Mouse (Mus musculus): Measurements from ENCODE around the gene Bri3bp. TPM values are rescaled to one million over a fixed set of nuclear protein-coding genes. Genes with fewer than 3 reads are reported as not detected.
"Not testable (repeated sequence)": the region's sequence is repeated elsewhere in the genome, so short reads cannot be mapped to it uniquely, and the experiment has no call there.

The Bri3bp gene
- total RNA-seq, 2 experiments from 2014 or later, result 81.1 to 88.2 TPM

GRCm38 (mm10) chr5:125407910-125408575, 33.3 kb upstream of the Bri3bp start:
- no peak for DNase-seq
- intact Hi-C loops (cut with DNase I), result no loop called here

DNA sequence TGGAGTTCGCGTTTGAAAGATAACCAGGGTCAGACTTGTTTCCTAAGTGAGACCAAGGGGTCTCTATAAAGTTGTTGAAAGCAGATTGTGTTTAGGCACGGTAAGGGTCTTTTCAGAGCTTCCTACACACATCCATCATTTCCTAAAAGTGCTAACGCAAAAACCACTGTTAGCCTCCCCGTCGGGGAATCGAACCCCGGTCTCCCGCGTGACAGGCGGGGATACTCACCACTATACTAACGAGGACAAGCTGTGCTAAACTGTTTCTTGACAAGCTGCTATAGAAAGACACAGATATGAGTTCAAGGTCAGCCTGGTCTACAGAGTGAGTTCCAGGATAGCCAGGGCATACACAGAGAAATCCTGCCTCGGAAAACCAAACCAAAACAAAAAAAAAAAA, 32.5 kb upstream of the Bri3bp start:
- DNase-seq, result peak; percentile 84
- intact Hi-C loops (cut with DNase I), result no loop called here

DNA sequence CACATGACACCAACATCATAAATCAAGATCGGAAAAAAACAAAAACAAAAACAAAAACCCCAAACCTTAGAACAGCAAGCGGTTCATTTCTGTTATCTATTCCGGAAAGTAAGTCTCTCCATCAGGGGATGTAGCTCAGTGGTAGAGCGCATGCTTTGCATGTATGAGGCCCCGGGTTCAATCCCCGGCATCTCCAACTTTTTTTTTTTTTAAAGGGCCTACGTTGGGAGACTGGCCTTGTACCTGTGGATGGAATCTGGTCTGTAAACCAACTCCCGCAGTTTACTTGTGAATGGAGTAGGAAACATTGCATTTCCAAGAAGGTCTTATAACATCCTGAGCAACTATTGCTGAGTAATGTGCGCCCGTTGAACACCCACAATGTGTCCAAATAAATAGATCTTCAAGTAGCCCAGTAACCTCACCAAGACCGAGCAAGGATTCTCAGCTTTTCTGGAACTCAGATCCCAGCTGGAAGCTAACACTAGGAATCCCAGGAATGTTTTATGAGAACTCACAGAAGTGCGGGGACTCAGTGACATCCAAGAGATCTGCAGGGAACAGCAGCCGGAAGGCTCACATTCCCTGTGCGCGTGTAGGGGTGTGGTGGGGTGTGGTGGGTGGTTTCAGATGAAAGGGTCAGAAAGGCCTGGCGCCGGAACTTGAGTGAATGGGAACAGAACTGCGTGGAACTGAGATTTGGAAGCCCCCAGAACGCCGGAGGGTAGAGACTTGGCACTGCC, 31.8 kb upstream of the Bri3bp start:
- DNase-seq, result no peak
- intact Hi-C loops (cut with DNase I), result no loop called here

DNA sequence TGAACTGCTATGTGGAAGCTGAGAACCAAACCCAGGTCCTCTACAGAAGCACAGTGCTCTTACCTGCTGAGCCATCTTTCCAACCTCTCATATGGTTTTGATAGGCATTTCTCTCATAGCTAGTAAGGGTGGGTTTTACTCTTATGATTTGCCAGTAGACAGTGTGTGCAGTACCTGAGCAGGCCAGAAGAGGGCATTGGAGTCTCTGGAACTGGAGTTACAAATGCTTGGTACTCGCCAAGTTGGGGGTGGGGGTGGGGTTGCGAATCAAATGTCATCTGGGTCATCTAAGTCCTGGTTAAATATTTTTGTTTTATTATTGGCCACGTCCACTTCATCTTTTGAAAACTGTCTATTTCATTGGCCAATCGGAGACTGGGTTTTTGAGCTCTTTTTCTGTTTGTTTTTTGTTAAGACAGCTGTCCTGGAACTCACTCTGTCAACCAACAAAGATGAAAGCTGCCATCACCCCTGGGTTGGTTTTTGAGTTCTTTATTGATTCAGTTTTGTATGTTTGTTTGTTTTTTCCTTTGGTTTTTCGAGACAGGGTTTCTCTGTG, 29.3 kb upstream of the Bri3bp start:
- DNase-seq, result peak; percentile 82
- intact Hi-C loops (cut with DNase I), result no loop called here

DNA sequence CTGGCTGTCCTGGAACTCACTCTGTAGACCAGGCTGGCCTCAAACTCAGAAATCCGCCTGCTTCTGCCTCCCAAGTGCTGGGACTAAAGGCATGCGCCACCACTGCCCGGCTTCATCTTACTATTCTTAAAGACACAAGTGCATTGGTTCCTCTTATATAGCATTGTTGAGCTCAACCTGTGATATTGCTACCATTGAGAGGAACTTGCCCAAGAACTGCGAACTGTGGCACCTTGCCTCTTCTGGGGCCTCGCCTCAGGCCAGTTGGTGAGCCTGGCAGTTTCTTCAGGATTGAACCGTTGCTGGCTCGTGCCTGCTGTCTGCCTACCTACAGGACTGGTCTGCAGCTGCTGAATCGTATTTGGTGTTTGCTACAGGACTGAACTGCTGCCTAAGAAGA, 28.8 kb upstream of the Bri3bp start:
- intact Hi-C loops (cut with DNase I); DNase-seq: not testable (repeated sequence)

GRCm38 (mm10) chr5:125413763-125414162, 27.6 kb upstream of the Bri3bp start:
- intact Hi-C loops (cut with DNase I), result no loop called here
- DNase-seq, result no peak

GRCm38 (mm10) chr5:125416183-125416582, 25.2 kb upstream of the Bri3bp start:
- intact Hi-C loops (cut with DNase I), result no loop called here
- no peak for DNase-seq

DNA sequence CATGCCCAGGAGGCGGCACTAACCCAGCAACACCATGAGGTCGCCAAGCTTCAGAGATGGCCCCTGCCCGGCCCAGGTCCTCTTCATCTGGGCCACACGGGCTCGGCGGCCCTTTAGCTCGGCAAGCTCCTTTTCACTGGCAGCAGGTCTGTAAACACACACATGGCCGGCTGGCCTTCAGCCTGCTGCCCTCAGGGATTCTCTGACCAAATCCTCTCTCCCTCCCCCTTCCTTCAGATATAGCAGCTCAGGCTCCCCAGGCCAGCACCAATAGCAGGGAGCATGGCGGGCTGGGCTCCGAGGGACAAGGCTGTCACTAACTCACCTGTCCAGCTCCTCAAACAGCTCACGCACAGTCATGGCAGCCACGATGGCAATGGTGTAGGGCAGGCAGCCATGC, 22.7 kb upstream of the Bri3bp start:
- peak; percentile 32 for DNase-seq
- intact Hi-C loops (cut with DNase I), result no loop called here

GRCm38 (mm10) chr5:125419124-125419523, 22.2 kb upstream of the Bri3bp start:
- intact Hi-C loops (cut with DNase I), result no loop called here
- DNase-seq, result no peak

DNA sequence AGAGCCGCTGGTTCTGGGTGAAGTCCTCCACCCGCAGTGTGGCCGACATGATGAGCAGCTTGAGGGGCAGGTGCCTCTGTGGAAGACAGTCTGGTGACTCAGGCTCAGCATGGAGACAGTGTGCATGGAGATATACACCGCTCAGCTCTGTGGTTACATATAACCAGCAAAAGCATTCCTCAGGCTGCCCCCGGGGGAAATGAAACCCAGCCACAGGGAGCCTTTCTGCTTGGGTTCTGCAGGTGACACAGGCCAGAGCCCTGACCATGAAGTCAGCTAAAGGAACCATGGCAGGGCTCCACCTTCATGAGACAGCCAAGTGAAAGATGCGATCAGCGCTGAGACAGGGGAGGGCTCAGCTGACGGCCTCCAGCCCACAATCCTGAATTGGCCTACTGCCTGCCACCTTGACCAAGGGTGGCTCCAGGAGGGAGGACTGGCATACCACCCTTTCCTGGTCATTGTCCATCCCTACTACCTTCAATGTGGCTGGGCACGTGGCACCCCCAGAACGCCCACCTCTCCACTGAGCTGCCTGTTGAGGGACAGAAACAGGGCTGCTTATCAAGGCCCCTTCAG, 15.6 kb upstream of the Bri3bp start:
- intact Hi-C loops (cut with DNase I), result no loop called here
- no peak for DNase-seq

DNA sequence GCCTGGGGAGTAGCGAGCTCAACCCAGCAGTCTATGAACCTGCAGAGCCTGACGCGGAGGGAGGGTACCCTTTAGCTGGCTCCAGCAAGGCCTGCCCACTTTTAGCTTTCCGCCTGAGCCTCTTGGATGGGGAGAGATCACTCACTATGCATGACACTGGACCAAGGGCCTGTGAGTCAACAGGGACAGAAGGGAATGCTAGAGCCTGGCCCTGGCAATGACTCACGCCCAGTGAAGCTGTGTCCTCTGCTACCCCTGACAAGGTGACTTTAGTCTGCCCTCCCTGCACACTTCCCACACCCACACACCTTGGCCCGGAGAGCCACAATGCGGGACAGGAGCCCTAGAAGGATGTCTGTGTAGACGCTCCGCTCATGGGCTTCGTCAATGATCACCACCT, 15.0 kb upstream of the Bri3bp start:
- intact Hi-C loops (cut with DNase I), result no loop called here
- no peak for DNase-seq

DNA sequence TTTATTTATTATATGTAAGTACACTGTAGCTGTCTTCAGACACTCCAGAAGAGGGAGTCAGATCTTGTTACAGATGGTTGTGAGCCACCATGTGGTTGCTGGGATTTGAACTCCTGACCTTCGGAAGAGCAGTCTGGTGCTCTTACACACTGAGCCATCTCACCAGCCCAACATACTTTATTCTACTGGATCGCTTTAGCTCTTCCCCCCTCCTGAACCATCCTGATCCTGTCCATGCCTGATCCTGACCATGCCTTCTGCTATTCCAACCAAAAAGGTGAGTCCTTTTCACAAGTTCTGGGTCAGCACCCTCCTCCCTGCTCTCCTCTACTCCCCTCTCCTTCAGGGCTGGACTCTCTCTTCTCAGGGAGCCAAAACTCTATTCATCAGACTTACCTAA, 9.0 kb upstream of the Bri3bp start:
- intact Hi-C loops (cut with DNase I); DNase-seq: not testable (repeated sequence)

GRCm38 (mm10) chr5:125433793-125434337, 7.5 kb upstream of the Bri3bp start, which contains the start of gene Dhx37:
Gene Dhx37 (minus strand): TSS chr5:125434121.
- intact Hi-C loops (cut with DNase I), result no loop called here

GRCm38 (mm10) chr5:125434347-125434746, 7.0 kb upstream of the Bri3bp start:
- intact Hi-C loops (cut with DNase I); DNase-seq: not testable (repeated sequence)

More at GRCm38 (mm10) chr5:125433793-125434337, 7.5 kb upstream of the Bri3bp start, which contains the start of gene Dhx37:
- peak; percentile 96 for DNase-seq

GRCm38 (mm10) chr5:125440583-125441233, 660 bp upstream of the Bri3bp start:
- DNase-seq, result no peak
- intact Hi-C loops (cut with DNase I), result no loop called here

DNA sequence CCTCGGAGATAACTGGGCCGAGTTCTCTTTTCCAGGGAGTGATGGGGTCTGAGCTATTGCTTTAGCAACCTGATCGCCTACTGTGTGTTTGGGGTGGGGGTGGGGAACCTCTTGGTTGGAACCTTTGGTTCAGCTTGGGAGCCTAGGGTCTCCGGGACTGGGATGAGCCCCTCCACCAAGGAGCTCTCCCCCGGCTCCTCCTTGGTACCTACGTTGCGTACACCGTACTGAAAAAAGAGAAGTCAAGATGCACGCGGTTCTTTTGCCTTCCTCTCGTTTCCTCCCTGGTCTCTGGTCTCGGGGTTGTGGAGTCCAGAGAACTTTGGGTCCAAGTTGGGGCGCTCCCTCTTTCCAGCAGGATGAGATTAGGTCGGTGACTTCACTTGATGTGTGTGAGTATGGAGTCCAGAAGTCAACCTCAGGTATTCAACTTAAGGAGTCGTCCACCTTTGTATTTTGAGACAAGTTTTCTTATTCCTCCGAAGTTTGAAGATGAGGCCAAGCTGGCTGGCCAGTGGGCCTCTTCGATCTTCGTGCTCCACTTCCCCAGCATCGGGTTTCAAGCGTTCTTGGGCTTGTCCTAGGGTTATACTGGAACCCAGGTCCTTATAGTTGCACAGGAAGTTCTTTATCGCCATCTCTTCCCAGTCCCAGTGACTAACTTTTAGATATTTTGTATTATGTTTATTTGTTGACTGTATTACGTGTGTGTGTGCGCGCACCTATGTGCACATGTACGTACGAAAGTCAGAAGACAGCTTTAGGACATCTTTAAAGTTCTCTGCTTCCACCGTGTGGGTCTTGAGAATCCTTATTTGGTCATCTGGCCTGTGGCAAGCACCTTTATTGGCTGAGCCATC, 998 bp downstream of the Bri3bp start:
- no peak for DNase-seq
- intact Hi-C loops (cut with DNase I), result no loop called here

- no peak for DNase-seq
- intact Hi-C loops (cut with DNase I), result no loop called here
Observed at GRCm38 (mm10) chr5:125443335-125443734, 2.0 kb downstream of the Bri3bp start.

DNA sequence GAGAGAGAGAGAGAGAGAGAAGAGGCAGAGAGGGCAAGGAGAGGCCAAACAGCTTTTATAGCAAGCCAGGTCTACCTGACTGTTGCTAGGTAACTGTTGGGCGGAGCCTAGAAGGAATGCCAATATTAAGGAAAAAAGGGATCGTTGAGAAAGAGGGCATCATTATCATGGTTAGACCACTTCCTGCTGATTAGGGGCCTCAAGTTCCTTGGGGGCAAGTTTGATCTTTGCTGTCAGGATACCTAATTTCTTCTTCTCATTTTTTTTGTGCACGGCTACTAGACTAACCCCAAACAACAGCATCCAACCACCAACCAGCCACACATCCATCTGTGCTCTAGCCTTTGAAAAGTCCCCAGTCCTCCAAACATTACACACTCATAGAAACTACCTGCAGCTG, 2.5 kb downstream of the Bri3bp start:
- intact Hi-C loops (cut with DNase I), result no loop called here

GRCm38 (mm10) chr5:125444554-125444953, 3.2 kb downstream of the Bri3bp start:
- intact Hi-C loops (cut with DNase I), result no loop called here
- no peak for DNase-seq

More for the DNA sequence above, 2.5 kb downstream of the Bri3bp start:
- no peak for DNase-seq

GRCm38 (mm10) chr5:125446344-125446743, 5.0 kb downstream of the Bri3bp start:
- DNase-seq, result no peak

More at GRCm38 (mm10) chr5:125446344-125446743, 5.0 kb downstream of the Bri3bp start:
- intact Hi-C loops (cut with DNase I), result no loop called here
